Comparison of ENCODE assay signal across 8 mouse cellular contexts in genomic region chr14:67141581-67142441, GRCm38 (mm10).
DNase-seq lines count a peak whose midpoint lies in the region; ATAC-seq and TF ChIP-seq lines count a peak whose summit lies in the region.

No protein-coding gene starts in this region.

- TF ChIP-seq POLR2A in myocyte (IDR thresholded peaks at IDR 0.05; ENCODE audit: insufficient read length, low read depth): no peak

- no peak overlapping the region for H3K4me2 ChIP-seq in forebrain, embryonic 11.5 days (ENCODE audit: low read depth, low read length, severe bottlenecking)
- peak overlapping the region; percentile 19 for H3K4me2 ChIP-seq in embryonic facial prominence, embryonic 14.5 days (ENCODE audit: low read depth, low read length)
- H3K4me2 ChIP-seq in myocyte (ENCODE audit: low read depth): peak overlapping the region; percentile 55

- H3ac ChIP-seq in myocyte (ENCODE audit: control insufficient read depth, insufficient read length): no peak overlapping the region

- 59% methylated on average over 15 of the region's 15 CpGs for WGBS in forebrain, embryonic 10.5 days
- WGBS in forebrain, embryonic 11.5 days: 57% methylated on average over 15 of the region's 15 CpGs
- whole genome bisulfite sequencing in embryonic facial prominence, embryonic 14.5 days: 34% methylated on average over 15 of the region's 15 CpGs

- no peaks in the 10 kb centered on the region for H3K79me2 ChIP-seq in myocyte (ENCODE audit: control insufficient read depth, insufficient read depth)

- H3K27me3 ChIP-seq in forebrain, embryonic 10.5 days (ENCODE audit: poor library complexity, severe bottlenecking): peaks cover 20% of the 10 kb centered on the region
- H3K27me3 ChIP-seq in forebrain, embryonic 11.5 days (ENCODE audit: control insufficient read depth, insufficient read depth, low read length): no peaks in the 10 kb centered on the region
- H3K27me3 ChIP-seq in embryonic facial prominence, embryonic 14.5 days (replicated peaks; ENCODE audit: control insufficient read depth, insufficient read depth, low read length): no peaks in the 10 kb centered on the region
- H3K27me3 ChIP-seq in myocyte (ENCODE audit: control insufficient read depth, insufficient read depth, insufficient read length): peaks cover 6% of the 10 kb centered on the region

- H3K9me3 ChIP-seq in forebrain, embryonic 10.5 days: no peaks in the 10 kb centered on the region
- no peaks in the 10 kb centered on the region for H3K9me3 ChIP-seq in forebrain, embryonic 11.5 days (ENCODE audit: control insufficient read depth, low read length)
- no peaks in the 10 kb centered on the region for H3K9me3 ChIP-seq in embryonic facial prominence, embryonic 14.5 days (ENCODE audit: control insufficient read depth, low read length)

- H3K36me3 ChIP-seq in forebrain, embryonic 10.5 days (replicated peaks): no peaks in the 10 kb centered on the region
- no peaks in the 10 kb centered on the region for H3K36me3 ChIP-seq in forebrain, embryonic 11.5 days (ENCODE audit: control insufficient read depth, insufficient read depth, low read length)
- no peaks in the 10 kb centered on the region for H3K36me3 ChIP-seq in embryonic facial prominence, embryonic 14.5 days (ENCODE audit: control insufficient read depth, insufficient read depth, low read length)
- no peaks in the 10 kb centered on the region for H3K36me3 ChIP-seq in myocyte (ENCODE audit: control insufficient read depth, insufficient read depth)

- H3K27ac ChIP-seq in forebrain, embryonic 10.5 days: peak overlapping the region; percentile 31; the same call in 1 of the 2 replicates
- no peak overlapping the region for H3K27ac ChIP-seq in forebrain, embryonic 11.5 days (ENCODE audit: low read depth, low read length)
- no peak overlapping the region for H3K27ac ChIP-seq in embryonic facial prominence, embryonic 14.5 days (replicated peaks; ENCODE audit: low read depth, low read length)

- no peak overlapping the region for H3K4me3 ChIP-seq in forebrain, embryonic 10.5 days
- H3K4me3 ChIP-seq in forebrain, embryonic 11.5 days (ENCODE audit: low read depth, low read length): no peak overlapping the region
- H3K4me3 ChIP-seq in embryonic facial prominence, embryonic 14.5 days (ENCODE audit: low read depth, low read length): no peak overlapping the region
- H3K4me3 ChIP-seq in myocyte: no peak overlapping the region

- no peak for DNase-seq in forebrain, embryonic 10.5 days (ENCODE audit: extremely low spot score, low spot score)
- DNase-seq in forebrain, embryonic 11.5 days (ENCODE audit: low spot score): no peak
- DNase-seq in MN1 (ENCODE audit: low spot score): peak; percentile 72
- peak; percentile 22 for DNase-seq in embryonic facial prominence, embryonic 14.5 days (ENCODE audit: low spot score)
- DNase-seq in layer of hippocampus, adult 11-12 months (ENCODE audit: low spot score): peak; percentile 70
- DNase-seq in urinary bladder, postnatal 36 days (ENCODE audit: low spot score in 2 of 2): no peak

- ATAC-seq in forebrain, embryonic 11.5 days (replicated peaks; ENCODE audit: low FRiP score): no peak
- no peak for ATAC-seq in embryonic facial prominence, embryonic 14.5 days (ENCODE audit: low read depth)
- ATAC-seq in CD4-positive, CD25-positive, alpha-beta regulatory T cell, adult 4 months: no peak

- peaks cover 25% of the 10 kb centered on the region for H3K4me1 ChIP-seq in forebrain, embryonic 10.5 days
- H3K4me1 ChIP-seq in forebrain, embryonic 11.5 days (replicated peaks; ENCODE audit: control insufficient read depth, insufficient read depth, low read length): 0 out of 2 replicates have a peak, but pooled peaks cover 5% of the 10 kb centered on the region
- H3K4me1 ChIP-seq in embryonic facial prominence, embryonic 14.5 days (ENCODE audit: control insufficient read depth, insufficient read depth, low read length): peaks cover 16% of the 10 kb centered on the region

- H3K9ac ChIP-seq in forebrain, embryonic 11.5 days (ENCODE audit: low read length): no peak overlapping the region
- 0 out of 2 replicates have a peak overlapping the region, but pooled peaks have one; percentile 25 for H3K9ac ChIP-seq in embryonic facial prominence, embryonic 14.5 days (ENCODE audit: low read depth, low read length)

TF ChIP-seq in myocyte, 11 proteins besides CTCF, POLR2A, EP300 and RAD21:
- TF ChIP-seq SRF (IDR thresholded peaks at IDR 0.05; ENCODE audit: control insufficient read depth, insufficient read length, low read depth) (no peak), MYOG (IDR thresholded peaks at IDR 0.05; ENCODE audit: control insufficient read depth in 1 of 3, insufficient read depth in 1 of 3, insufficient read length in 2 of 3, low read depth in 2 of 3) (no peak), USF1 (IDR thresholded peaks at IDR 0.05; ENCODE audit: low read depth) (no peak), E2F4 (IDR thresholded peaks at IDR 0.05; ENCODE audit: insufficient read depth) (no peak), MYOD1 (IDR thresholded peaks at IDR 0.05; ENCODE audit: control insufficient read depth in 1 of 3, insufficient read length in 2 of 3, low read depth in 2 of 3) (no peak), REST (IDR thresholded peaks at IDR 0.05; ENCODE audit: insufficient read depth, insufficient read length) (no peak), TCF12 (IDR thresholded peaks at IDR 0.05; ENCODE audit: insufficient read depth, poor library complexity, severe bottlenecking) (no peak), CEBPB (IDR thresholded peaks at IDR 0.05; ENCODE audit: insufficient read depth, poor library complexity, severe bottlenecking) (no peak), TCF3 (IDR thresholded peaks at IDR 0.05; ENCODE audit: insufficient read length, low read depth) (no peak), MAX (IDR thresholded peaks at IDR 0.05; ENCODE audit: low read depth) (no peak), POLR2AphosphoS2 (IDR thresholded peaks at IDR 0.05; ENCODE audit: insufficient read length, low read depth) (no peak)

Comparison
In these comparisons a context has a peak if more than half of its experiments do, and no peak if none do; other contexts are left out.
1. DNase-seq: peak in MN1 (single experiment), embryonic facial prominence, embryonic 14.5 days (single experiment) and layer of hippocampus, adult 11-12 months (single experiment); none in forebrain, embryonic 10.5 days (single experiment), forebrain, embryonic 11.5 days (single experiment) and urinary bladder, postnatal 36 days (0 of 2).